Mouse (Mus musculus) MEL (cell line): ENCODE data around the gene Vmn1r43. TPM values are rescaled to one million over a fixed set of nuclear protein-coding genes. Genes with fewer than 3 reads are reported as not detected.

Experiments
- DNase-seq: peaks from one replicate; pipeline ENCODE4 v3.0.0; 2011; ENCODE audit warnings: low read depth, low spot score
- H3K27ac ChIP-seq: 2 replicates; pipeline ENCODE4 v1.5.1; 2012; ENCODE audit warnings: low read depth, mild to moderate bottlenecking, control low read depth, low read length, moderate library complexity; ENCODE audit not compliant: control insufficient read depth
- H3K27me3 ChIP-seq, 2 experiments: fragments of 150-350 bp in 1 of 2; sonication (generic) in 1 of 2; 2 replicates each; pipeline ENCODE4 v1.6.1; 2012; ENCODE audit warnings: low read length in 2 of 2, mild to moderate bottlenecking in 2 of 2, improper control_type of control experiment in 1 of 2, moderate library complexity in 1 of 2; ENCODE audit not compliant: insufficient read depth in 2 of 2, control insufficient read depth in 1 of 2
- H3K36me3 ChIP-seq, 2 experiments: 2 replicates each; pipeline ENCODE4 v1.6.1; 2012 to 2014; ENCODE audit warnings: low read length in 2 of 2, improper control_type of control experiment in 1 of 2, inconsistent platforms in 1 of 2, mild to moderate bottlenecking in 1 of 2; ENCODE audit not compliant: insufficient read depth in 2 of 2, control insufficient read depth in 1 of 2
- H3K4me1 ChIP-seq, 2 experiments: fragments of 150-350 bp in 1 of 2; sonication (generic) in 1 of 2; 2 replicates each; pipeline ENCODE4 v1.6.1; 2012; ENCODE audit warnings: low read length in 2 of 2, improper control_type of control experiment in 1 of 2, mild to moderate bottlenecking in 1 of 2; ENCODE audit not compliant: insufficient read depth in 2 of 2, control insufficient read depth in 1 of 2
- H3K4me3 ChIP-seq, 2 experiments: fragments of 150-350 bp in 1 of 2; sonication (generic) in 1 of 2; 2 replicates each; pipeline ENCODE4 v1.5.1; 2012; ENCODE audit warnings: low read depth in 2 of 2, low read length in 2 of 2, mild to moderate bottlenecking in 2 of 2, moderate library complexity in 2 of 2, control low read depth in 1 of 2, improper control_type of control experiment in 1 of 2; ENCODE audit not compliant: control insufficient read depth in 1 of 2, insufficient read depth in 1 of 2
- H3K79me2 ChIP-seq: 2 replicates; pipeline ENCODE4 v1.6.1; 2012; ENCODE audit warnings: mild to moderate bottlenecking, low read length, moderate library complexity; ENCODE audit not compliant: control insufficient read depth, poor library complexity, insufficient read depth
- H3K9ac ChIP-seq: 2 replicates; pipeline ENCODE4 v1.6.1; 2012; ENCODE audit warnings: low read depth, mild to moderate bottlenecking, control low read depth, low read length, moderate library complexity; ENCODE audit not compliant: control insufficient read depth, poor library complexity, severe bottlenecking
- H3K9me3 ChIP-seq: fragments of 150-350 bp; sonication (generic); replicated peaks from 2 replicates; pipeline ENCODE4 v1.6.1; 2012; ENCODE audit warnings: mild to moderate bottlenecking, low read length, improper control_type of control experiment, moderate library complexity; ENCODE audit not compliant: insufficient read depth
- BHLHE40 ChIP-seq: IDR thresholded peaks from 2 replicates; pipeline ENCODE4 v1.6.1; 2012; ENCODE audit warnings: low read depth, mild to moderate bottlenecking, inconsistent platforms, low read length, improper control_type of control experiment, borderline replicate concordance
- CHD1 ChIP-seq: IDR thresholded peaks from 2 replicates; pipeline ENCODE4 v1.6.1; 2012; ENCODE audit warnings: low read depth, mild to moderate bottlenecking, inconsistent platforms, low read length, improper control_type of control experiment
- CHD2 ChIP-seq: IDR thresholded peaks from 2 replicates; pipeline ENCODE4 v1.6.1; 2011; ENCODE audit warnings: low read length, improper control_type of control experiment
- ELF1 ChIP-seq: IDR thresholded peaks from 2 replicates; pipeline ENCODE4 v1.6.1; 2014; ENCODE audit warnings: low read depth, mild to moderate bottlenecking, inconsistent platforms, low read length, improper control_type of control experiment, moderate library complexity
- GABPA ChIP-seq: IDR thresholded peaks from 2 replicates; pipeline ENCODE4 v1.6.1; 2012; ENCODE audit warnings: low read depth, mild to moderate bottlenecking, inconsistent platforms, low read length, improper control_type of control experiment, moderate library complexity
- HCFC1 ChIP-seq: IDR thresholded peaks from 2 replicates; pipeline ENCODE4 v1.6.1; 2012; ENCODE audit warnings: low read depth, mild to moderate bottlenecking, inconsistent platforms, low read length, improper control_type of control experiment, moderate library complexity
- KAT2A ChIP-seq: conservative IDR thresholded peaks from 2 replicates; pipeline ENCODE4 v1.6.1; 2012; ENCODE audit warnings: low read depth, low read length, improper control_type of control experiment, inconsistent platforms
- MAX ChIP-seq: IDR thresholded peaks from 2 replicates; pipeline ENCODE4 v1.6.1; 2011; ENCODE audit warnings: low read length, improper control_type of control experiment
- MAZ ChIP-seq: IDR thresholded peaks from 2 replicates; pipeline ENCODE4 v1.6.1; 2012; ENCODE audit warnings: low read depth, mild to moderate bottlenecking, inconsistent platforms, low read length, improper control_type of control experiment
- MEF2A ChIP-seq: IDR thresholded peaks from 2 replicates; pipeline ENCODE4 v1.6.1; 2014; ENCODE audit warnings: low read depth, mild to moderate bottlenecking, inconsistent platforms, low read length, improper control_type of control experiment; ENCODE audit not compliant: poor library complexity, insufficient replicate concordance, severe bottlenecking; ENCODE audit errors: extremely low read depth
- MYB ChIP-seq: IDR thresholded peaks from 2 replicates; pipeline ENCODE4 v1.6.1; 2011; ENCODE audit warnings: mild to moderate bottlenecking, low read depth, low read length, improper control_type of control experiment
- NELFE ChIP-seq: IDR thresholded peaks from 2 replicates; pipeline ENCODE4 v1.6.1; 2011; ENCODE audit warnings: low read depth, low read length, improper control_type of control experiment
- NRF1 ChIP-seq: IDR thresholded peaks from 2 replicates; pipeline ENCODE4 v1.6.1; 2014; ENCODE audit warnings: low read depth, mild to moderate bottlenecking, inconsistent platforms, low read length, improper control_type of control experiment, moderate library complexity; ENCODE audit not compliant: poor library complexity, insufficient read depth, severe bottlenecking
- POLR2A ChIP-seq, 2 experiments: IDR thresholded peaks; 2 replicates each; pipeline ENCODE4 v1.6.1; 2011 to 2012; ENCODE audit warnings: low read length in 2 of 2, mild to moderate bottlenecking in 2 of 2, control low read depth in 1 of 2, improper control_type of control experiment in 1 of 2, low read depth in 1 of 2, moderate library complexity in 1 of 2; ENCODE audit not compliant: control insufficient read depth in 1 of 2, insufficient read depth in 1 of 2, poor library complexity in 1 of 2
- POLR2AphosphoS5 ChIP-seq: IDR thresholded peaks from 2 replicates; pipeline ENCODE4 v1.6.1; 2012; ENCODE audit warnings: low read depth, borderline replicate concordance, mild to moderate bottlenecking, inconsistent platforms, low read length, moderate library complexity, mixed read lengths
- SMC3 ChIP-seq: IDR thresholded peaks from 2 replicates; pipeline ENCODE4 v1.6.1; 2011; ENCODE audit warnings: low read depth, low read length, improper control_type of control experiment
- TAL1 ChIP-seq: IDR thresholded peaks from 2 replicates; pipeline ENCODE4 v1.6.1; 2012; ENCODE audit warnings: mild to moderate bottlenecking, inconsistent platforms, low read length, moderate library complexity, mixed read lengths
- TCF12 ChIP-seq: IDR thresholded peaks from 2 replicates; pipeline ENCODE4 v1.6.1; 2014; ENCODE audit warnings: low read depth, mild to moderate bottlenecking, inconsistent platforms, low read length, improper control_type of control experiment, moderate library complexity
- UBTF ChIP-seq: IDR thresholded peaks from 2 replicates; pipeline ENCODE4 v1.6.1; 2012; ENCODE audit warnings: low read depth, mild to moderate bottlenecking, inconsistent platforms, low read length, improper control_type of control experiment, moderate library complexity, borderline replicate concordance; ENCODE audit not compliant: insufficient read depth
- USF1 ChIP-seq: IDR thresholded peaks from 2 replicates; pipeline ENCODE4 v1.6.1; 2014; ENCODE audit warnings: low read depth, mild to moderate bottlenecking, inconsistent platforms, low read length, improper control_type of control experiment, moderate library complexity
- USF2 ChIP-seq, 2 experiments: IDR thresholded peaks; 2 replicates each; pipeline ENCODE4 v1.6.1; 2011 to 2012; ENCODE audit warnings: improper control_type of control experiment in 2 of 2, low read length in 2 of 2, borderline replicate concordance in 1 of 2, inconsistent platforms in 1 of 2, low read depth in 1 of 2, mild to moderate bottlenecking in 1 of 2; ENCODE audit not compliant: insufficient read depth in 1 of 2
- ZKSCAN1 ChIP-seq: IDR thresholded peaks from 2 replicates; pipeline ENCODE4 v1.6.1; 2012; ENCODE audit warnings: low read depth, mild to moderate bottlenecking, inconsistent platforms, low read length, improper control_type of control experiment, moderate library complexity
- polyA plus RNA-seq, 2 experiments: library from polyadenylated mRNA; stranded (reverse) in 1 of 2; unstranded in 1 of 2; fragments of >175 nt in 1 of 2; fragments of >200 nt in 1 of 2; gene quantifications; 2 replicates each; pipeline versions ENCODE4 v1.2.1 to v1.2.4; 2012; ENCODE audit warnings: low replicate concordance in 2 of 2, low read depth in 1 of 2; ENCODE audit not compliant: insufficient read length in 2 of 2, insufficient read depth in 1 of 2, missing spikeins in 1 of 2
- total RNA-seq: library from RNA; depleted of rRNA; stranded (reverse); fragments of 300-350 nt; gene quantifications from 2 replicates; pipeline ENCODE4 v1.2.3, GENCODE M21; 2012

The Vmn1r43 gene
- total and polyA plus RNA-seq, 3 experiments = 0.11 TPM; not detected in 2

DNA sequence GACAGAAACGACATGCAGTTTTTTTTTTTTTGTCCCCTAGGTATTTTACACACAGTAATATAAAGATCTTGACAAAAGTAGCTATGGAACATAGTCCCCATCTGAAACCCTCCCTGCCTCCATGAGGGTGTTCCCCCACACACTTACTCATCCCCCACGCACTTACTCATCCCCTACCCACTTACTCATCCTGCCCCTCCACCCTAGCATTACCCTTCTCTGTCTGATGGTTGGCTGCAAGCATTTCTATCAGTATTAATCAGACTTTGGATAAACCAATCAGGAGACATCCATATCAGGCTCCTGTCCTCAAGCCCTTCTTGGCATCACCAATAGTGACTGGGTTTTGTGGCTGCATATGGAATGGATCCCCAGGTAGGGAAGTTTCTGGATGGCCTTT, 750 bp upstream of the Vmn1r43 start:
- Histone ChIP-seq H3K4me3 (no peak overlapping the region), H3K4me1 (no peaks in the 10 kb centered on the region), H3K27me3 (no peaks in the 10 kb centered on the region), H3K27ac (no peak overlapping the region), H3K9me3 (no peaks in the 10 kb centered on the region), H3K79me2 (no peaks in the 10 kb centered on the region), H3K36me3 (no peaks in the 10 kb centered on the region), H3K9ac (no peak overlapping the region)
- no peak for DNase-seq
- TF ChIP-seq USF1 (no peak), CHD2 (no peak), MAZ (no peak), SMC3 (no peak), UBTF (no peak), MEF2A (no peak), BHLHE40 (no peak), NELFE (no peak), MYB (no peak), USF2 (IDR thresholded peaks at IDR 0.05; ENCODE audit: borderline replicate concordance in 1 of 2, insufficient read depth in 1 of 2, low read depth in 1 of 2, low read length in 2 of 2) (no peak), ZKSCAN1 (no peak), KAT2A (no peak), POLR2AphosphoS5 (no peak)

DNA sequence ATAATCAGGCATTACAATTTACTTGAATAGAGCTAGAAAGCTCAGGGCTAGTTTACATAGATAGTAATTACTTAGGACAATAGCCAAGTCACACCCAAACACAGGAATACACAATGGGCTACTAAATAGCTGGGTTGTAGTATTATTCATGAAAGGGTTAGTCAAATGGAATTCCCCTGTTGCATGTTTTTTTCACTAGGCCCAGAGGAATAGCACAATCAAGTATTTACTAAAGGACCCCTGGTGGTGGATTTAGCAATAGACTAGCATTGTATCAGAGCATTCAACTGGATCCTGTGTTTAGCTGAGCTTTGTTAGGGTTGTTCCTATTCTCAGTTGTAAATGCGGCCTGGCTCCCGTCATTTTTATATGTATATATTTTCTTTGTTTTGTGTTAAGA, 8.2 kb downstream of the Vmn1r43 start:
- Histone ChIP-seq H3K9me3 (no peaks in the 10 kb centered on the region), H3K4me3 (no peak overlapping the region), H3K27me3 (no peaks in the 10 kb centered on the region)
- TF ChIP-seq POLR2A (IDR thresholded peaks at IDR 0.05; ENCODE audit: control insufficient read depth in 1 of 2, insufficient read depth in 1 of 2, low read depth in 1 of 2, low read length in 2 of 2, poor library complexity in 1 of 2) (no peak), UBTF (no peak), SMC3 (no peak), ELF1 (no peak), TAL1 (no peak), MAX (no peak), CHD1 (no peak), HCFC1 (no peak), NRF1 (no peak), TCF12 (no peak), GABPA (no peak), BHLHE40 (no peak)
- TF ChIP-seq, all 39 proteins: peak for 0
- Histone ChIP-seq H3K4me1 (no peaks in the 10 kb centered on the region), H3K27ac (no peak overlapping the region), H3K9ac (no peak overlapping the region), H3K79me2 (no peaks in the 10 kb centered on the region), H3K36me3 (no peaks in the 10 kb centered on the region)
- no peak for DNase-seq
